Mouse (Mus musculus): ENCODE results near the gene Marc1. TPM values are rescaled to one million over a fixed set of nuclear protein-coding genes. Genes with fewer than 3 reads are reported as not detected.

The Marc1 gene
- polyA plus RNA-seq (2012; rRNA removed): 0.68 and 1.2 TPM in 2 replicates

- Histone ChIP-seq H3K4me1 (ENCODE audit: control insufficient read depth, insufficient read depth, insufficient read length, low read length) (peaks cover 24% of the 10 kb centered on the region), H3K27me3 (ENCODE audit: control insufficient read depth, insufficient read depth, low read length) (no peaks in the 10 kb centered on the region), H3K27ac (ENCODE audit: insufficient read depth, low read depth, low read length) (no peak within 1 kb of the TSS), H3K36me3 (ENCODE audit: control insufficient read depth, insufficient read depth, low read length) (peaks cover 14% of the 10 kb centered on the region), H3K4me3 (ENCODE audit: low read depth, low read length) (peak within 1 kb of the TSS; percentile 5)
- 11% methylated on average over 52 of the region's 52 CpGs for WGBS
- TF ChIP-seq CTCF (IDR thresholded peaks at IDR 0.05; ENCODE audit: extremely low read depth, insufficient read length, insufficient replicate concordance, low read depth, low read length): no peak
- no peak for TF ChIP-seq POLR2A (IDR thresholded peaks at IDR 0.05; ENCODE audit: low read depth, low read length)
Observed at GRCm38 (mm10) chr1:184810780-184811575, at the start of gene Marc1. TSS of gene Marc1 (minus strand) at chr1:184811313.

GRCm38 (mm10) chr1:184860276-184860675 is 49.2 kb upstream of the Marc1 start:
- Histone ChIP-seq H3K4me1 (ENCODE audit: control insufficient read depth, insufficient read depth, insufficient read length, low read length) (peaks cover 51% of the 10 kb centered on the region), H3K27ac (ENCODE audit: insufficient read depth, low read depth, low read length) (peak overlapping the region; percentile 72), H3K4me3 (ENCODE audit: low read depth, low read length) (no peak overlapping the region), H3K36me3 (ENCODE audit: control insufficient read depth, insufficient read depth, low read length) (no peaks in the 10 kb centered on the region), H3K27me3 (ENCODE audit: control insufficient read depth, insufficient read depth, low read length) (no peaks in the 10 kb centered on the region)
- 38% methylated on average over 3 of the region's 3 CpGs for WGBS
- TF ChIP-seq CTCF (IDR thresholded peaks at IDR 0.05; ENCODE audit: extremely low read depth, insufficient read length, insufficient replicate concordance, low read depth, low read length) (no peak), POLR2A (IDR thresholded peaks at IDR 0.05; ENCODE audit: low read depth, low read length) (no peak)

GRCm38 (mm10) chr1:184858253-184858652 is 47.1 kb upstream of the Marc1 start:
- H3K4me3 ChIP-seq (ENCODE audit: low read depth, low read length): no peak overlapping the region
- no peaks in the 10 kb centered on the region for H3K36me3 ChIP-seq (ENCODE audit: control insufficient read depth, insufficient read depth, low read length)
- TF ChIP-seq CTCF (IDR thresholded peaks at IDR 0.05; ENCODE audit: extremely low read depth, insufficient read length, insufficient replicate concordance, low read depth, low read length): no peak
- no peak for TF ChIP-seq POLR2A (IDR thresholded peaks at IDR 0.05; ENCODE audit: low read depth, low read length)
- peak overlapping the region; percentile 89 for H3K27ac ChIP-seq (ENCODE audit: insufficient read depth, low read depth, low read length)
- peaks cover 45% of the 10 kb centered on the region; the same call in 1 of the 2 replicates for H3K4me1 ChIP-seq (ENCODE audit: control insufficient read depth, insufficient read depth, insufficient read length, low read length)
- H3K27me3 ChIP-seq (ENCODE audit: control insufficient read depth, insufficient read depth, low read length): no peaks in the 10 kb centered on the region
- 18% methylated on average over 1 of the region's 1 CpGs for WGBS

- H3K4me1 ChIP-seq (ENCODE audit: control insufficient read depth, insufficient read depth, insufficient read length, low read length): peaks cover 39% of the 10 kb centered on the region; the same call in 1 of the 2 replicates
- WGBS: 94% methylated on average over 9 of the region's 9 CpGs
- TF ChIP-seq POLR2A (IDR thresholded peaks at IDR 0.05; ENCODE audit: low read depth, low read length) (no peak), CTCF (IDR thresholded peaks at IDR 0.05; ENCODE audit: extremely low read depth, insufficient read length, insufficient replicate concordance, low read depth, low read length) (no peak)
- H3K27ac ChIP-seq (ENCODE audit: insufficient read depth, low read depth, low read length): peak overlapping the region; percentile 52; the same call in 1 of the 2 replicates
- no peak overlapping the region for H3K4me3 ChIP-seq (ENCODE audit: low read depth, low read length)
- no peaks in the 10 kb centered on the region for H3K27me3 ChIP-seq (ENCODE audit: control insufficient read depth, insufficient read depth, low read length)
- H3K36me3 ChIP-seq (ENCODE audit: control insufficient read depth, insufficient read depth, low read length): no peaks in the 10 kb centered on the region
Observed at GRCm38 (mm10) chr1:184857216-184857615, 46.1 kb upstream of the Marc1 start.

GRCm38 (mm10) chr1:184853922-184854321 is 42.8 kb upstream of the Marc1 start:
- WGBS: 62% methylated on average over 3 of the region's 3 CpGs
- H3K4me3 ChIP-seq (ENCODE audit: low read depth, low read length): no peak overlapping the region
- H3K27me3 ChIP-seq (ENCODE audit: control insufficient read depth, insufficient read depth, low read length): no peaks in the 10 kb centered on the region
- H3K4me1 ChIP-seq (ENCODE audit: control insufficient read depth, insufficient read depth, insufficient read length, low read length): peaks cover 26% of the 10 kb centered on the region; the same call in 1 of the 2 replicates
- no peaks in the 10 kb centered on the region for H3K36me3 ChIP-seq (ENCODE audit: control insufficient read depth, insufficient read depth, low read length)
- no peak for TF ChIP-seq POLR2A (IDR thresholded peaks at IDR 0.05; ENCODE audit: low read depth, low read length)
- peak overlapping the region; percentile 42; the same call in 1 of the 2 replicates for H3K27ac ChIP-seq (ENCODE audit: insufficient read depth, low read depth, low read length)

- WGBS: 29% methylated on average over 5 of the region's 5 CpGs
- H3K4me1 ChIP-seq (ENCODE audit: control insufficient read depth, insufficient read depth, insufficient read length, low read length): peaks cover 23% of the 10 kb centered on the region; the same call in 1 of the 2 replicates
- no peaks in the 10 kb centered on the region for H3K27me3 ChIP-seq (ENCODE audit: control insufficient read depth, insufficient read depth, low read length)
- H3K36me3 ChIP-seq (ENCODE audit: control insufficient read depth, insufficient read depth, low read length): no peaks in the 10 kb centered on the region
- peak overlapping the region; percentile 42 for H3K27ac ChIP-seq (ENCODE audit: insufficient read depth, low read depth, low read length)
- no peak for TF ChIP-seq POLR2A (IDR thresholded peaks at IDR 0.05; ENCODE audit: low read depth, low read length)
- peak; percentile 81; the same call in 1 of the 2 replicates for TF ChIP-seq CTCF (IDR thresholded peaks at IDR 0.05; ENCODE audit: extremely low read depth, insufficient read length, insufficient replicate concordance, low read depth, low read length)
- H3K4me3 ChIP-seq (ENCODE audit: low read depth, low read length): peak overlapping the region; percentile 6; the same call in 1 of the 2 replicates
Observed at GRCm38 (mm10) chr1:184853339-184853738, 42.2 kb upstream of the Marc1 start.
